Mouse (Mus musculus) layer of hippocampus, adult 8-10 months (tissue): Measurements from ENCODE around the gene Rabgap1l. TPM values are rescaled to one million over a fixed set of nuclear protein-coding genes. Genes with fewer than 3 reads are reported as not detected.
"Not testable (repeated sequence)": the region's sequence is repeated elsewhere in the genome, so short reads cannot be mapped to it uniquely, and the experiment has no call there.

Source experiments
- DNase-seq, 2 experiments: peaks; one replicate each; pipeline ENCODE4 v3.0.0; 2022; ENCODE audit warnings: low spot score in 2 of 2
- total RNA-seq, 4 experiments: library from RNA; stranded (reverse); gene quantifications; 2 replicates each; pipeline ENCODE4 v1.2.4; 2022

The Rabgap1l gene
- total RNA-seq, 4 experiments from 2014 or later: 230 to 257 (median 248) TPM

GRCm38 (mm10) chr1:160507766-160508165 lies 285.2 kb downstream of the Rabgap1l start:
- no peak for DNase-seq

DNA sequence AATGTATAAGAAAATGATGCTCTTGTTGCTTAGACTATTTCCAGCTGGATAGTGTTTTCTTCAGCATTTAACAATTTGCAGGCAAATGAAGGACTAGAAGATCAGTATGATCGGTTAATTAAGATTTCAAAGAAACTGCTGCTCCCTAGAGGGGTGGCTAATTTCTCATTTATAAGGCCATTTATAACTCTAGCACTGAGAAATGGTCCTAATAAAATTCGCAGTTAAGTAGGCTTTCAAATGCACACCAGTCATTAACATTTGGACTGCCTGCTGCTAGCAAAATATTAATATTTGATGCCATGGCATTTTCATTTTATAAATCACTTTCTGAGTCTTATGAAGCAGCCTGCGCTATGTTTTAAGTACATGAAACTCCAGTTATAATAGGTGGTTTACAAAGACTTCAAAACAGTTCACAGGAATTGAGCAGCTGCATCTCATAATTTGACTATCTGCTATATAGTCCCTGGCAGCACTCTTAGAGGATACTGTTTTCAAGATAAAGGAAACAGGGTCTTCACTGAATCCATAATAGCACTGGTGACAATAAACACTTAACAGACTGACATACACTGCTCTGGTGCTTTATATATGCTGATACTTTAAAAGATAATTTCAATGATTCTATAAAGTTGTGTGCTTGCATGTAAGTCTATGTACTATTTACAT lies 296.0 kb downstream of the Rabgap1l start:
- DNase-seq: no peak

GRCm38 (mm10) chr1:160485731-160486130 lies 307.3 kb downstream of the Rabgap1l start:
- DNase-seq: no peak

GRCm38 (mm10) chr1:160485028-160485427 lies 308.0 kb downstream of the Rabgap1l start:
- DNase-seq: no peak

DNA sequence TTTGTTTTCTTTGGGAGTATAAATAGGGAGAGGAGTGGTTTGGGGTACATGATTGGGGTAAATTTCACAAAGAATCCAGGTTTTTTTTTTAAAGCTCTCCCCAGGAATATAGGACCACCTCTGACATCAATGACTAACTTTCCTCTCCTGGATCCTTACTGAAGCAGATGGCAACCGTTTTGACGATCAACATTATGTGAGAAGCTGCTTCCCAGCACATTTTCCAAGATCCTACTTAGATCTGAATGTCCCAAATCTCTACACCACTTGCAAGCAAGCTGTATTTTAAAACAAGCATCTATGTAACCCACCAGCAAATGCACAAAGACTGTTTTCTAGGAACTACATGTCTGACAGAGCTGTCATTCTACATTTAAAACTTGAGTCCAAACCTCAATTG lies 311.4 kb downstream of the Rabgap1l start:
- DNase-seq: no peak

DNA sequence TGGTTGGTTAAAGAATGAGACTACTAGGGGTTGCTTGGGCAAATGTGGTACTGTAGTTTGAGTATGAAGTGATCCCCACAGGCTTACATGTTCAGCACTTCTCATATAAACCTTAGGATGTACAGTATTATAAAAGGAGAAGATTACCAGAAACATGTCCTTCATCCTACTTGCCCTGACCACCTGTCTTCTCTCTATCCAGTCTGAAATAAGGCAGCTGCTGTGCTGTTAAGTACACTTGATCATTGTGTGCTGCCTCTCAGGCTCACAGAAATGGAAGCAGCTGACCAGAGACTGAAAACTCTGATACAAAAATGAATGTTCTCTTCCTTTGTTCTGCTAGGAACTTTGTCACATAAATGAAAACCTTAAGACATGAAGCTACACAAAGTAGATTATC lies 325.6 kb downstream of the Rabgap1l start:
- DNase-seq: no peak

DNA sequence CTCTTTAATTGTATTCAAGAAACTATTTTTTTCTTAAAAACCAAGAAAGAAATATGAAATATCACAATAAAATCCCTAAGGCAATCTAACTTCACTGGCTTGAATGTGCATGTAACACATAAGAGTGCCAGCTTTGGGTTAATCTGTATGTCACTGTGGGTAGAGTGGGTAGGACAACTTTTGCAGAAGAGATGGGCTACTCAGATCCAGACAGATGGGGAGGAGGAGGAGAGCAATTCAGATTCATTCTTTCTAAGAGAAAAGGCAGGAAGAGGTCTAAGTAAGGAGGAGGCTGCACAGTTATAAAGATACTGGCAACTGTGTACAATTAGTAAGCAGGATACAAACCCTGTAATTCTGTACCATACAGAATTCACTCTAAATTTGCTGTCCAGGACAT lies 327.8 kb downstream of the Rabgap1l start:
- DNase-seq: no peak

DNA sequence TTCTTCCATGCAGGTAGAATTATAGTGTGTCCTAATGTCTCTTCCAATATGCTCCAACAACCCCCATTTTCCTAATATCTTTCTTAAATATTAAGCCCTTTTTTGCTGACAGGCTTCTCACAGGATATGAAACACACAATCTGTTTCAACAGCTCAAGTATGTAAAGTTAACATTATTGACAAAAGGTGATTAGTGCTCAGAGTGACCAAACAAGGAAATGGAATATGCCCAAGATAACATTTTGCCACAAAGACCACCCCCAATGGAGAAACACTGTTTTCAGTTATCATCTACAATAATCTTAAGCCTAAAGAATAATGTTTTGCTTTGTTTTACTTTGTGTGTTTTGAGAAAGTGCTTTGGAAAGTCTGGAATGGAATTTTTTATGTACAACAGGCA lies 328.9 kb downstream of the Rabgap1l start:
- no peak for DNase-seq

DNA sequence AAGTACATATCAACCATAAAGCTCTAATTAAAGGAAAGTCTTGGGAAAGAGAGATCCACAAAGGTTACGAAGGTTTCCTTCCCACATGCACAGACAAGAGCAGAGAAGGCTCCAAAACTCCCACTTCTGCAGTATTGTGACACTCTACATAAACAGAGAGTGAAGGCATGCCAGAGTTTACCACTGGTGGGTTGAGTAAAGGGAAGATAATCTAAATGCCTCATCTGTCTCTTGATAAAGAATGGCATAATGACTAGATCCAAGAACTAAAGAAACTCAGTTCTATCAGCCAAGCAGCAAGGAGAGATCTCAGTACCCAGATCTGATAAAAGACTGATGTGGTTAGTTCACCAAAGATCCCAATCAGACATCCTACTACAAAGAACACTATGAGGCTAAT lies 332.7 kb downstream of the Rabgap1l start:
- DNase-seq: no peak

GRCm38 (mm10) chr1:160451663-160452062 lies 341.3 kb downstream of the Rabgap1l start:
- DNase-seq: no peak

GRCm38 (mm10) chr1:160448681-160449080 lies 344.3 kb downstream of the Rabgap1l start:
- no peak for DNase-seq

GRCm38 (mm10) chr1:160446823-160447222 lies 346.2 kb downstream of the Rabgap1l start:
- DNase-seq: no peak

GRCm38 (mm10) chr1:160443506-160443905 lies 349.5 kb downstream of the Rabgap1l start:
- DNase-seq: no peak

DNA sequence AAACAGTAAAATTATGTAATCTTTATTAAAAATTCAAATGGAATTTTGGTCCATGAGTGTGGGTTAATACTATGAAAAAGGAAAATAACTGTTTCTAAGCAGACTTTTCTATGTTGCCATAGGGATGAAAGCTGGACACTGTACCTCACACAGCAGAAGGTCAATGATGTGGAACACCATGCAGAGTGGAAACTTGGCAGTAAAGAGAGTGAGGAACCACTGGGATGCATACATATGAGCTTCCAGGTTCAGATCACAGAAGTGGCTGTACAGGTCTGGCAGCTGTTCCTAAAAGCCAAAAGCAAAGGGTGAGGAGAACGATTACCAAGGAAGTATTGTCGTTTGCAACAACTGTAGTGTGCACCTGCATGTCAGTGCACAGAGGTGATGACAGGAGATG lies 351.3 kb downstream of the Rabgap1l start:
- DNase-seq: no peak

DNA sequence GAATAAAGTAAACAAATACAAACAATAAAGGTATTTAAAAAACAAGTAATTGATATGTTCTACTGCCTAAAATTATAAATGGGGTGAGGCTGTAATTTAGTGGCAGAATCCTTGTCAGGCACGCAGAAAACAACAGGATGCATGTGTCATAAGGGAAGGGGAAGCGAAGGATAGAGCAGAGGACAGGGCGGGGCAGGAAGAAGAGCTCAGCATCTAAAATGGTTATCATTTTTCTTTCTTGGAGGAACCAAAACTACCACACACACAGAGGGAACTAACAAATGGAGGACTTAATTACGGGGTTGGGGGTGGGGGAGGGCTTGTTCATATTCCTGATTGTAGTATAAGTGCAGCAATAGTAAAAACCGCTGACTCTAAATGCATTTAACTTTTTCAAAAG lies 351.9 kb downstream of the Rabgap1l start:
- no peak for DNase-seq

DNA sequence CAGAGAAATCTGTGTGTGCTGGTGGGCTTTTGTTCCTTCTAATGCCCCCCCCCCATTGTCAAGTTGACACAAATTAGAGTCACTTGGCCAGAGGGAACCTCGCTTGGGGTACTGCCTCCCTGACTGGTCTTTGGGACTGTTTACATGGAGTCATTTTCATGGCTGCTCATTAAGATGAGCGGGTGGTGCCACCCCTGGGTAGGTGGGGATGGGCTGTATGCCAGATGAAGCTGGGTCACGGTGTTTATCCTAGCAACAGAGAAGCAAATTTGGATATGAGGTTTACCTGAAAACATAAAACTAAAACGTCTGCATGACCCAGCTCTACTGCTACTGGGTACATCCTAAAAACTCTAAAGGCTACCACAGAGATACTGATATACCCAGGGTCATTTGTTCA lies 354.2 kb downstream of the Rabgap1l start:
- DNase-seq: no peak

DNA sequence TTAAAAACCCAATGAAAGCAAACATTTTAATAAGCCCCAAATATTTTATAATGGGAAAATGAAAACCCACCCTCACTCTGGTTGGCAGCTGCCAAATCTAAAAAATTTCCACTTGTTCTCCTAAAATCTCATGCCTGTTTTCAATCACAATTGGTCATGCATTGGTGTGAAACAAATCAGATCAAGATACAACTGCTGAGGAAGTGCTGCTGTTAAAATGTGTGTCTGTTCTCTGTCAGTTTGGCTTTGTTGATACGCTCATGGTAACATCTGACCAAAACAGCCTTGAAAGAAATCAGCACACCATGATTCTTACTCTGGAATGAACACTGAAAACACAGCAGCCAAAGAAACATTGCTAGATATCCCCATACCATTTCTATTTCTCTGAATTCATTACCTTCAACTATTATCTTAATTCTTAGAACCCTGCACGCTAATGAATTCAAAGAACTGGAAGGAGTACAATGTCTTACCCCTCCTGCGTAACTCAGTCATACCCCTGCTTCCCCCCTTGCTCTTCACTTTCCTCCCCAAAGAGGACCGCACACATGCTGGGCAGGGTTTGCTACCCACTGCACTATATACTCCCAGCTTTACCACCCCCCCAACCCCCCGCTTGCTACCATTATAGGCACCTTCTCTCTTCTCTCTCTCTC lies 375.7 kb downstream of the Rabgap1l start:
- no peak for DNase-seq

GRCm38 (mm10) chr1:160410822-160411221 lies 382.2 kb downstream of the Rabgap1l start:
- DNase-seq: peak in 1 of 2 experiments; percentile 23

DNA sequence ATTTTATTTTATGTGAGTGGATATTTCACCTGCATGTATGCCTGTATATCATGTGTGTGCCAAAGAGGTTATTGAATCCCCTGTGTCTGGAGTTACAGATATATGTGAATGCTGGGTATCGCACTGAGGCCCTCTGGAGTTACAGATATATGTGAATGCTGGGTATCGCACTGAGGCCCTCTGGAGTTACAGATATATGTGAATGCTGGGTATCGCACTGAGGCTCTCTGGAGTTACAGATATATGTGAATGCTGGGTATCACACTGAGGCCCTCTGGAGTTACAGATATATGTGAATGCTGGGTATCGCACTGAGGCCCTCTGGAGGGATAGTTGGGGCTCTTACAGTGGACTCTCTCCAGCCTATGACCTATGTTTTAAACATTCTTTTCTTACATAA lies 383.3 kb downstream of the Rabgap1l start:
- DNase-seq: not testable (repeated sequence)

- no peak for DNase-seq
These were observed 383.9 kb downstream of the Rabgap1l start for GRCm38 (mm10) chr1:160409123-160409522.

- DNase-seq: no peak
These were observed 384.6 kb downstream of the Rabgap1l start for GRCm38 (mm10) chr1:160408302-160408897.

- DNase-seq: peak in 1 of 2 experiments; percentile 39
These were observed 393.6 kb downstream of the Rabgap1l start for GRCm38 (mm10) chr1:160399428-160399827.

DNA sequence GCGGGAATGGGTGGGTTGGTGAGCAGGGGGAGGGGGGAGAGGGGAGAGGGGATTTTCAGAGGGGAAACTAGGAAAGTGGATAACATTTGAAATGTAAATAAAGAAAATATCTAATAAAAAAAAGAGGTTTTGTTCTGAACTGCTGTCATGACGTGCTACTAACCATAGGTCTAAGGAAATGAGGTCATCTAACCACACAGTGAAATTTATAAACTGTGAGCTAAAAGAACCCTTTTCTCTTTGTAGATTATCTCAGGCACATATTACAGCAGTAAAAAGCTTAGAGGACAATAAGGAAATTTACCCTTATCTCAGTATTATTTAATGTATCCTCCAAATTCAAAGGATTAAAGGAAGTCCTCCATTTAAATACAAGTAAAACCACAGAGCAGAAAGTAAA lies 396.0 kb downstream of the Rabgap1l start:
- no peak for DNase-seq
